Mouse (Mus musculus) activated CD4-positive, CD25-positive, alpha-beta regulatory T cell, adult 4 months (primary cell): Measurements from ENCODE around the gene Dchs2. TPM values are rescaled to one million over a fixed set of nuclear protein-coding genes. Genes with fewer than 3 reads are reported as not detected.

Experiments used
- ATAC-seq: one replicate; pipeline ENCODE4 v1.8.0; 2017
- polyA plus RNA-seq, 2 experiments: library from polyadenylated mRNA; unstranded; fragments of 100-300 nt; shearing (Covaris generic); gene quantifications; one replicate each; pipeline ENCODE4 v1.2.1; 2017

Dchs2 gene
- polyA plus RNA-seq, 2 experiments from 2014 or later = not detected

- ATAC-seq = no peak
Observed at GRCm38 (mm10) chr3:83259421-83259820, 131.7 kb downstream of the Dchs2 start.

- no peak for ATAC-seq
Observed at GRCm38 (mm10) chr3:83266009-83266408, 138.3 kb downstream of the Dchs2 start.

DNA sequence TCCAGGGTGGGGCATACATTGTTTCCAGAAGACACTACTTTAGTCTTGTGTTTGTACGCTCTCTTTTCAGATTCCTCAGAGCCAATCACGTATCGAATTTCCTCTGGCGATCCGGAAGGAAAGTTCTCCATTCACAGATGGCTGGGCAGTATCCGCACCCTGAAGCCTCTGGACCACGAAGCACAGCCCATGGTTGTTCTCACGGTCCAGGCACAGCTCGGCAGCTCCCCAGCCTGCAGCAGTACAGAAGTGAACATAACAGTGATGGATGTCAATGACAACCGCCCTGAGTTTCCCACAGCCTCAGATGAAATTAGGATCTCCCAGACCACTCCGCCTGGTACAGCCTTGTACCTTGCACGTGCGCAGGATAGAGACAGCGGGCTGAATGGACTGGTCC, 142.5 kb downstream of the Dchs2 start:
- ATAC-seq = no peak

- no peak for ATAC-seq
Observed at GRCm38 (mm10) chr3:83270982-83271381, 143.2 kb downstream of the Dchs2 start.

- no peak for ATAC-seq
Observed at GRCm38 (mm10) chr3:83273555-83274244, 146.0 kb downstream of the Dchs2 start.

GRCm38 (mm10) chr3:83275703-83276102, 148.0 kb downstream of the Dchs2 start:
- no peak for ATAC-seq

DNA sequence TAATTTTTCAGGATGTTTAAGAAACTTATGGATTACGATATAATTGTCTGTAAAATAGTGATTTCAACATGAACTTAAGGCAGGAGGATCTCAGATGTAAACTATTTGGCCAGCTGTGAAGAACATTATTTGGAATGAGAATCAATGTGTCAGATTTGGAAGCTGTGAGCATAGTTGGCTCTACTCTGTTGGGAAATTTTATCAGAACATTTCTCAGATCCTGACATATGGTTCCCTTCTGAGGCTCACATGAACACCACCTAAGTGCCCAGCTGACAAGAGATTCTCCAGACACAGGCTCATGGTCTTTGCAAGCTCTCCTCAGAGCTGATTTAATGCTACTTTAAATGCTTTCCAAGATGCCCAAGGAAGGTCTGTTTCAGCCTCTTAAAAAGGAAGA, 156.1 kb downstream of the Dchs2 start:
- no peak for ATAC-seq

GRCm38 (mm10) chr3:83286975-83287405, 159.2 kb downstream of the Dchs2 start:
- ATAC-seq = no peak

- no peak for ATAC-seq
Observed at GRCm38 (mm10) chr3:83288118-83288840, 160.5 kb downstream of the Dchs2 start.

DNA sequence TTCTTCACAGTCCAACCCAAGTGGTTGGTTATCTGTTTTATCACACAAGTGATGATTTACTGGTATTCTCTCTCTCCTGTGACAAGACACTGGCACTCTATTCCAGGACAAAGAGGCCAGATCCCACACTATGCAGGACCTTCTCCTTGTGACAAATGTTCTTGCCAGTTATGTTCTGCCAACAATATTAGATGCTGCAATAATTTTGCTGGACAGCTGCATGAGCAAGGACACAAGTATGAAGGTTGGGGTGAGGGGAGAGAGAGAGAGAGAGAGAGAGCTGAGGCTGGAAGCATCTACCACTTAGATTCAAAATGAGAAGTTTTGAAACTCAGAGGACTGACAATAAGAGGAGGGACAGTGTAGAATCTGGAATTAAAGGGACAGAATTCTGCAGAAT, 162.7 kb downstream of the Dchs2 start:
- ATAC-seq = no peak

GRCm38 (mm10) chr3:83290953-83291352, 163.2 kb downstream of the Dchs2 start:
- no peak for ATAC-seq

DNA sequence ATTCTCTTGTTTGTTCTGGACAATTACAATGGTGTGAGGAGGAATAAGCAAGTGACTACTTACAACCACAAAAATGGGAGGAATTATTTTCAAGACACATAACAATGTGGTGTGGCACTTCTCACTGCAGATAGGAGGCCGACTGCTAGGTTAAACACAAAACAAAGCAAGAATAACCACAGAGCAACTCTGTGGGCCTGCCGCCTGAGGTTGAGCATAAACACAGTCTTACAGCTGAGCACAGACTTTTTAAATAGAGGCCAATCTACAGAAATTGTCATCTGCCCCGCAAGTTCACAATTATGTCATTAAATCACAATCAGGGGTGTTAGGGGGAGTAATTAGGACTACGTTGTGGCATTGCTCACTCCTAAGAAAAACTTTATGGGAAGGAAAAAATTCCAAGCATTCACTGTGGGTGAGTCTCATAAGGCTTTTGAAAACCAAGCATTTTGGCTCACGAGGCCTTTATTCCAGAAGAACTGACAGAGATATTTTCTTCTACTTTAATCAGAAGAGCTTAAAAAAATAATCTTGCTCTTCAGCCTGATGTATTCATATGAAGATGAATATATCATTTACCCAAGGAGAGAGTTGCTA, 172.1 kb downstream of the Dchs2 start:
- ATAC-seq = no peak

DNA sequence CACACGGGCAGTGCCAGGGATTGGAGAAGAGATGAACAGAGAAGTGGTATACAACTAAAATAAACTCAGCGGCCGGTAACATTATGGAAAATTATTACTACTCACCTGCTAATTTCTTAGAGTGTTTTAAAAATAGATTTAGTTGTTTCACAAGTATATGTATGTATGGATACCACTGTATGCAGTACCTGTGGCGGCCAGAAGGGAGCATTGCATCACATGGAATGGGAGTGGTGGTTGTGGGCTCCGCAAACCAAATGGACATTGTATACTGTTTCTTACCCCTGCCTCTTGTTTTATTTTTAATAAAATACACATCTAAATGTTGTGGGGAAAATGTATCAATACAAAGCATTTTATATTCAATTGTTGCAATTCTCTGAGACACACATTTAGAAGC, 176.1 kb downstream of the Dchs2 start:
- ATAC-seq = no peak

- no peak for ATAC-seq
Observed at GRCm38 (mm10) chr3:83345928-83346327, 218.2 kb downstream of the Dchs2 start.

DNA sequence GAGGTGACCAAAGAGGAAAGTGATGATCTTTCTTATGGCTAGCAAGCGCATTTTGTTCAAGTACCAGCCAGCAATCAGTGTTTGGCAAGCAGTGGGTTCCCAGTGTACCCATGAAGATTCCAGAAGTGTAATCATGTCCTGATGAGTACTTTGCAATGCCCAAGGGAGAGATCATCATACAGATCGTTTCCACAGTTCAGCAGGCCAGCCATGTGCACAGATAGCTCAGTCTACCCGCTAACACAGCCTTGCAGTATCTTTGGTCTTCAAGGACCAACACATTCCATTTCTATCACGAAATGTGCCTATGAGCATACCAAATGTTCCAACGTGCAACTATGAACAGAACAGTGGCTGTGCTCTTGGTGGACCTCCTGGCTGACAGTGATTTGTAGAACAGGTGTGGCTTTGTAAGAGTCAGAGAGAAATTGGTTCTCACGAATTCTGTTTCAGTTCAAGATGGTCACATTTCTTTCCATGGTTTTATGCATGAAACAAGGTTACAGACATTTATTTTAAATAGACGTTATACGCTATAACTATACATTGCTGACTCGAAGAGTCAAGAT, 240.8 kb downstream of the Dchs2 start:
- no peak for ATAC-seq

DNA sequence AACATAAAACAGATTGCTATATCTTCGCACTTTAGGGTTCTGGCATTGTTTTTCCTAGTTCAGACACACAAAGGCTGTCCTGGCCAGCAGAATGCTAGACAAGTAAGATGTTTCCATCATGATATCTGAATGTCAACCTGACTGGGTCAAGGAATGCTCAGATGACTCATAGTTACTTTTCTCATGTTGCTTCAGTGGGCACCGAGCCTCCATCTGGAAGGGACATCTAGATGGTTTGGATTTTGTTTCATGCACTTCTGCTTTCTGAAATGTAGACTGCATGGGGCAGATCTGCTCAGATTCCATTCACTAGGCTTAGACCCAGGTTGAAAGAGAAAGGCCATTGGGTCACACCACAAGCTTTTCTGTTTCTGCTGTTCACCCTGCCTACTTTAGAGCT, 242.1 kb downstream of the Dchs2 start:
- ATAC-seq = no peak

- no peak for ATAC-seq
Observed at GRCm38 (mm10) chr3:83374333-83374732, 246.6 kb downstream of the Dchs2 start.

DNA sequence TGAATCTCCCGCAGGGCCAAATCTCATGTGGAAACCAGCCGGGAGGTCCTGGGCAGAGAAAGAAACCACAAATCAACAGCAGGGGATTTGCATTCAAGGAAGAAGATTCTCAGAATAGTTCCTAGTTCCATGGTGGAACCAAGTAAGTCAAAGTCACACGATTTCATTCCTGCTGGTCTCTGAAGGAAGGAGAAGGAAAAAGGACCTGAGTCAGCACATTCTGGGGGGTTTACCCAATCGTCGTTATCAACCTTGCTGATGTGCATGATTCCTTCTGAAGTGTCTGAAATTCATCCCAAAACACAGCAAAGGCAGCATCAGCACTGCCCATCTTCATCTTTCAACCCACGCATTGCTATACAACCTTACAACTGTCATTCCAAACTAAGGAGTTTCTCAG, 249.1 kb downstream of the Dchs2 start:
- no peak for ATAC-seq

Other genes starting within 250 kb of the Dchs2 start
- under 1 TPM in 1 of 2 experiments, not detected in 1; 0.07 TPM for gene Lrat, start 224.0 kb upstream of the Dchs2 start, polyA plus RNA-seq
- not detected for gene Fgg, start 120.2 kb upstream of the Dchs2 start, polyA plus RNA-seq
- not detected for gene Fga, start 101.9 kb upstream of the Dchs2 start, polyA plus RNA-seq
- gene Fgb, start 78.1 kb upstream of the Dchs2 start, polyA plus RNA-seq = not detected
- gene Plrg1, start 72.4 kb upstream of the Dchs2 start, polyA plus RNA-seq = 10 to 100 TPM; 49.5 to 57.0 TPM